Mouse (Mus musculus): ENCODE data around the gene Hc.

The Hc gene

GRCm38 (mm10) chr2:34976447-34976846, 84.8 kb downstream of the Hc start:
- DNase-seq, result no peak

- DNase-seq, result no peak
These were observed 88.2 kb downstream of the Hc start for GRCm38 (mm10) chr2:34973087-34973486.

- DNase-seq, result no peak
These were observed 90.0 kb downstream of the Hc start for GRCm38 (mm10) chr2:34971080-34971888.

- peak; percentile 61 to 83 for DNase-seq
These were observed 91.0 kb downstream of the Hc start for GRCm38 (mm10) chr2:34970092-34970750.

GRCm38 (mm10) chr2:34969166-34969565, 92.1 kb downstream of the Hc start:
- no peak for DNase-seq

GRCm38 (mm10) chr2:34966243-34966934, 94.8 kb downstream of the Hc start:
- DNase-seq, result no peak

- DNase-seq, result no peak
These were observed 95.4 kb downstream of the Hc start for GRCm38 (mm10) chr2:34965806-34966205.

GRCm38 (mm10) chr2:34965293-34965692, 95.9 kb downstream of the Hc start:
- peak in 1 of 2 experiments; percentile 20 for DNase-seq

GRCm38 (mm10) chr2:34964651-34965050, 96.6 kb downstream of the Hc start:
- DNase-seq, result no peak

- no peak for DNase-seq
These were observed 97.0 kb downstream of the Hc start for GRCm38 (mm10) chr2:34964230-34964629.

GRCm38 (mm10) chr2:34963371-34963956, 97.8 kb downstream of the Hc start:
- peak; percentile 41 to 50 for DNase-seq

GRCm38 (mm10) chr2:34962893-34963292, 98.3 kb downstream of the Hc start:
- peak in 1 of 2 experiments; percentile 13 for DNase-seq

GRCm38 (mm10) chr2:34962211-34962610, 99.0 kb downstream of the Hc start:
- DNase-seq, result no peak

- DNase-seq, result peak; percentile 40 to 56
These were observed 99.7 kb downstream of the Hc start, which contains the start of gene Traf1 for GRCm38 (mm10) chr2:34961481-34962036. Traf1 (minus strand) TSS chr2:34961772.

GRCm38 (mm10) chr2:34960966-34961365, 100.3 kb downstream of the Hc start:
- no peak for DNase-seq

- no peak for DNase-seq
These were observed 100.8 kb downstream of the Hc start for GRCm38 (mm10) chr2:34960466-34960865.

GRCm38 (mm10) chr2:34958582-34958981, 102.7 kb downstream of the Hc start:
- DNase-seq, result no peak

GRCm38 (mm10) chr2:34958036-34958435, 103.2 kb downstream of the Hc start:
- no peak for DNase-seq

- DNase-seq, result no peak
These were observed 103.8 kb downstream of the Hc start for GRCm38 (mm10) chr2:34957405-34957804.

- no peak for DNase-seq
These were observed 104.3 kb downstream of the Hc start for GRCm38 (mm10) chr2:34956941-34957340.

- DNase-seq, result no peak
These were observed 106.9 kb downstream of the Hc start for GRCm38 (mm10) chr2:34954344-34954743.

- no peak for DNase-seq
These were observed 107.6 kb downstream of the Hc start for GRCm38 (mm10) chr2:34953547-34954116.
